Mouse (Mus musculus): ENCODE data around the gene Apba2. TPM values are rescaled to one million over a fixed set of nuclear protein-coding genes. Genes with fewer than 3 reads are reported as not detected.

Gene Apba2
- polyA plus RNA-seq, 1 experiment from 2014 or later = 1.9 TPM

GRCm38 (mm10) chr7:64503641-64504040, 2.1 kb downstream of the Apba2 start:
- Histone ChIP-seq H3K27ac (ENCODE audit: low read length) (no peak overlapping the region), H3K36me3 (ENCODE audit: control insufficient read depth, insufficient read depth) (no peaks in the 10 kb centered on the region), H3K9me3 (replicated peaks; ENCODE audit: control insufficient read depth, low read length) (no peaks in the 10 kb centered on the region), H3K4me2 (ENCODE audit: low read depth, low read length) (no peak overlapping the region), H3K9ac (ENCODE audit: low read length) (no peak overlapping the region), H3K4me3 (ENCODE audit: low read length) (no peak overlapping the region), H3K4me1 (ENCODE audit: control insufficient read depth, insufficient read depth, low read length) (no peaks in the 10 kb centered on the region), H3K27me3 (ENCODE audit: control insufficient read depth, insufficient read depth, low read length) (peaks cover 44% of the 10 kb centered on the region)
- 67% methylated on average over 6 of the region's 6 CpGs for WGBS
- no peak for ATAC-seq (replicated peaks; ENCODE audit: extremely low read depth, insufficient read depth, low FRiP score)

GRCm38 (mm10) chr7:64504691-64505231, 3.3 kb downstream of the Apba2 start:
- no peaks in the 10 kb centered on the region for H3K4me1 ChIP-seq (ENCODE audit: control insufficient read depth, insufficient read depth, low read length)
- ATAC-seq (replicated peaks; ENCODE audit: extremely low read depth, insufficient read depth, low FRiP score) = no peak
- WGBS = 13% methylated on average over 7 of the region's 8 CpGs
- no peaks in the 10 kb centered on the region for H3K36me3 ChIP-seq (ENCODE audit: control insufficient read depth, insufficient read depth)
- no peak overlapping the region for H3K9ac ChIP-seq (ENCODE audit: low read length)
- H3K9me3 ChIP-seq (replicated peaks; ENCODE audit: control insufficient read depth, low read length) = no peaks in the 10 kb centered on the region
- peaks cover 44% of the 10 kb centered on the region for H3K27me3 ChIP-seq (ENCODE audit: control insufficient read depth, insufficient read depth, low read length)
- H3K27ac ChIP-seq (ENCODE audit: low read length) = no peak overlapping the region
- no peak overlapping the region for H3K4me3 ChIP-seq (ENCODE audit: low read length)
- H3K4me2 ChIP-seq (ENCODE audit: low read depth, low read length) = no peak overlapping the region

GRCm38 (mm10) chr7:64505571-64505970, 4.1 kb downstream of the Apba2 start:
- Histone ChIP-seq H3K27ac (ENCODE audit: low read length) (no peak overlapping the region), H3K4me2 (ENCODE audit: low read depth, low read length) (no peak overlapping the region), H3K4me1 (ENCODE audit: control insufficient read depth, insufficient read depth, low read length) (no peaks in the 10 kb centered on the region), H3K27me3 (ENCODE audit: control insufficient read depth, insufficient read depth, low read length) (peaks cover 42% of the 10 kb centered on the region), H3K9ac (ENCODE audit: low read length) (no peak overlapping the region), H3K36me3 (ENCODE audit: control insufficient read depth, insufficient read depth) (no peaks in the 10 kb centered on the region), H3K4me3 (ENCODE audit: low read length) (no peak overlapping the region), H3K9me3 (replicated peaks; ENCODE audit: control insufficient read depth, low read length) (no peaks in the 10 kb centered on the region)
- no peak for ATAC-seq (replicated peaks; ENCODE audit: extremely low read depth, insufficient read depth, low FRiP score)
- WGBS = 74% methylated on average over 3 of the region's 3 CpGs

GRCm38 (mm10) chr7:64508826-64509225, 7.3 kb downstream of the Apba2 start:
- 77% methylated on average over 7 of the region's 7 CpGs for WGBS

GRCm38 (mm10) chr7:64509911-64510310, 8.4 kb downstream of the Apba2 start:
- WGBS = 65% methylated on average over 2 of the region's 2 CpGs
- H3K4me3 ChIP-seq (ENCODE audit: low read length) = no peak overlapping the region

More at GRCm38 (mm10) chr7:64508826-64509225, 7.3 kb downstream of the Apba2 start:
- H3K4me3 ChIP-seq (ENCODE audit: low read length) = no peak overlapping the region
- no peak for ATAC-seq (replicated peaks; ENCODE audit: extremely low read depth, insufficient read depth, low FRiP score)
- no peaks in the 10 kb centered on the region for H3K36me3 ChIP-seq (ENCODE audit: control insufficient read depth, insufficient read depth)
- no peak overlapping the region for H3K9ac ChIP-seq (ENCODE audit: low read length)
- H3K9me3 ChIP-seq (replicated peaks; ENCODE audit: control insufficient read depth, low read length) = no peaks in the 10 kb centered on the region
- H3K27me3 ChIP-seq (ENCODE audit: control insufficient read depth, insufficient read depth, low read length) = peaks cover 9% of the 10 kb centered on the region
- H3K4me2 ChIP-seq (ENCODE audit: low read depth, low read length) = no peak overlapping the region
- no peaks in the 10 kb centered on the region for H3K4me1 ChIP-seq (ENCODE audit: control insufficient read depth, insufficient read depth, low read length)
- H3K27ac ChIP-seq (ENCODE audit: low read length) = no peak overlapping the region

GRCm38 (mm10) chr7:64510526-64511210, 9.2 kb downstream of the Apba2 start:
- no peak for ATAC-seq (replicated peaks; ENCODE audit: extremely low read depth, insufficient read depth, low FRiP score)
- Histone ChIP-seq H3K4me1 (ENCODE audit: control insufficient read depth, insufficient read depth, low read length) (no peaks in the 10 kb centered on the region), H3K4me2 (ENCODE audit: low read depth, low read length) (no peak overlapping the region), H3K27me3 (ENCODE audit: control insufficient read depth, insufficient read depth, low read length) (no peaks in the 10 kb centered on the region), H3K36me3 (ENCODE audit: control insufficient read depth, insufficient read depth) (no peaks in the 10 kb centered on the region), H3K9ac (ENCODE audit: low read length) (no peak overlapping the region), H3K4me3 (ENCODE audit: low read length) (no peak overlapping the region), H3K9me3 (replicated peaks; ENCODE audit: control insufficient read depth, low read length) (no peaks in the 10 kb centered on the region), H3K27ac (ENCODE audit: low read length) (no peak overlapping the region)
- WGBS = 67% methylated on average over 8 of the region's 8 CpGs

More at GRCm38 (mm10) chr7:64509911-64510310, 8.4 kb downstream of the Apba2 start:
- no peak overlapping the region for H3K4me2 ChIP-seq (ENCODE audit: low read depth, low read length)
- H3K9ac ChIP-seq (ENCODE audit: low read length) = no peak overlapping the region
- H3K27ac ChIP-seq (ENCODE audit: low read length) = no peak overlapping the region
- no peaks in the 10 kb centered on the region for H3K4me1 ChIP-seq (ENCODE audit: control insufficient read depth, insufficient read depth, low read length)
- H3K27me3 ChIP-seq (ENCODE audit: control insufficient read depth, insufficient read depth, low read length) = peaks cover under 1% of the 10 kb centered on the region; the same call in 1 of the 2 replicates
- ATAC-seq (replicated peaks; ENCODE audit: extremely low read depth, insufficient read depth, low FRiP score) = no peak
- H3K36me3 ChIP-seq (ENCODE audit: control insufficient read depth, insufficient read depth) = no peaks in the 10 kb centered on the region
- no peaks in the 10 kb centered on the region for H3K9me3 ChIP-seq (replicated peaks; ENCODE audit: control insufficient read depth, low read length)

- WGBS = 78% methylated on average over 3 of the region's 3 CpGs
These were observed 12.1 kb downstream of the Apba2 start for GRCm38 (mm10) chr7:64513621-64514020.

GRCm38 (mm10) chr7:64515280-64515679, 13.8 kb downstream of the Apba2 start:
- Histone ChIP-seq H3K4me1 (ENCODE audit: control insufficient read depth, insufficient read depth, low read length) (no peaks in the 10 kb centered on the region), H3K9ac (ENCODE audit: low read length) (no peak overlapping the region), H3K36me3 (ENCODE audit: control insufficient read depth, insufficient read depth) (no peaks in the 10 kb centered on the region), H3K27me3 (ENCODE audit: control insufficient read depth, insufficient read depth, low read length) (no peaks in the 10 kb centered on the region), H3K27ac (ENCODE audit: low read length) (no peak overlapping the region), H3K4me3 (ENCODE audit: low read length) (no peak overlapping the region), H3K4me2 (ENCODE audit: low read depth, low read length) (no peak overlapping the region), H3K9me3 (replicated peaks; ENCODE audit: control insufficient read depth, low read length) (no peaks in the 10 kb centered on the region)
- 63% methylated on average over 3 of the region's 3 CpGs for WGBS
- no peak for ATAC-seq (replicated peaks; ENCODE audit: extremely low read depth, insufficient read depth, low FRiP score)

More at GRCm38 (mm10) chr7:64513621-64514020, 12.1 kb downstream of the Apba2 start:
- no peak overlapping the region for H3K27ac ChIP-seq (ENCODE audit: low read length)
- H3K4me3 ChIP-seq (ENCODE audit: low read length) = no peak overlapping the region
- no peaks in the 10 kb centered on the region for H3K4me1 ChIP-seq (ENCODE audit: control insufficient read depth, insufficient read depth, low read length)
- no peaks in the 10 kb centered on the region for H3K36me3 ChIP-seq (ENCODE audit: control insufficient read depth, insufficient read depth)
- no peaks in the 10 kb centered on the region for H3K27me3 ChIP-seq (ENCODE audit: control insufficient read depth, insufficient read depth, low read length)
- H3K4me2 ChIP-seq (ENCODE audit: low read depth, low read length) = no peak overlapping the region
- H3K9ac ChIP-seq (ENCODE audit: low read length) = no peak overlapping the region
- ATAC-seq (replicated peaks; ENCODE audit: extremely low read depth, insufficient read depth, low FRiP score) = no peak
- no peaks in the 10 kb centered on the region for H3K9me3 ChIP-seq (replicated peaks; ENCODE audit: control insufficient read depth, low read length)

- Histone ChIP-seq H3K27me3 (ENCODE audit: control insufficient read depth, insufficient read depth, low read length) (no peaks in the 10 kb centered on the region), H3K9ac (ENCODE audit: low read length) (no peak overlapping the region), H3K36me3 (ENCODE audit: control insufficient read depth, insufficient read depth) (no peaks in the 10 kb centered on the region), H3K4me1 (ENCODE audit: control insufficient read depth, insufficient read depth, low read length) (no peaks in the 10 kb centered on the region), H3K4me3 (ENCODE audit: low read length) (no peak overlapping the region), H3K9me3 (replicated peaks; ENCODE audit: control insufficient read depth, low read length) (no peaks in the 10 kb centered on the region), H3K4me2 (ENCODE audit: low read depth, low read length) (no peak overlapping the region), H3K27ac (ENCODE audit: low read length) (no peak overlapping the region)
- 92% methylated on average over 4 of the region's 4 CpGs for WGBS
- ATAC-seq (replicated peaks; ENCODE audit: extremely low read depth, insufficient read depth, low FRiP score) = no peak
These were observed 14.4 kb downstream of the Apba2 start for GRCm38 (mm10) chr7:64515891-64516290.
